Mouse (Mus musculus) heart, adult 11 months (tissue): ENCODE measurements at regions not wholly inside any gene's neighbourhood (a gene's known extent, or its start where the extent isn't known, plus 50 kb on each side); places are given as distances from the start of the nearest gene placed in this dataset.
"Not testable (repeated sequence)": the region's sequence is repeated elsewhere in the genome, so short reads cannot be mapped to it uniquely, and the experiment has no call there.

Source experiments
- DNase-seq: peaks from one replicate; pipeline ENCODE4 v3.0.0; 2022

DNA sequence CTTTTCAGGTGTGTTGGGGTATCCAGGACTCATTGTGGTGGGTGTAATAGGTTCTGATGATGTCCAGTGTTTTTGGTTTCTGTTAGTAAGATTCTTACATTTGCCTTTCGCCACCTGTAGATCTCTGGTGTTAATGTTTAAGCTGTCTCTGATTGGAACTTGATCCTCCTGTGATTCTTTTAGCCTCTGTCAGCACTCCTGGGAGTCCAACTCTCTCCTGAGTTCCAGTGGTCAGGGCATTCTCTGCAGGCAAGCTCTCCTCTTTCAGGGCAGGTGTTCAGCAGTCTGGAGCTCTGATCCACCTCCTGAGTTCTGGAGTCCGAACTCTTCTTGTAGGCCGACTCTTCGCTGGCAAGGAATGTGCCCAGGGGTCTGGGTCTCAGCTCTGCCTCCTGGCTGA lies 274.9 kb upstream of the Pou3f2 start:
- DNase-seq: not testable (repeated sequence)
